Mouse (Mus musculus): ENCODE measurements around the gene Irf6.

GRCm38 (mm10) chr1:193125835-193126234, 27.1 kb upstream of the Irf6 start:
- TF ChIP-seq CTCF (IDR thresholded peaks at IDR 0.05; ENCODE audit: borderline replicate concordance, extremely low read depth, insufficient read depth, insufficient read length), result peak; percentile 5; the same call in 1 of the 2 replicates
- TF ChIP-seq POLR2A (IDR thresholded peaks at IDR 0.05; ENCODE audit: borderline replicate concordance, extremely low read depth, insufficient read depth, insufficient read length, poor library complexity, severe bottlenecking), result no peak

Measured in brain, embryonic 14.5 days (tissue).